Mouse (Mus musculus) hindbrain, embryonic 16.5 days (tissue): ENCODE measurements at regions not wholly inside any gene's neighbourhood (a gene's known extent, or its start where the extent isn't known, plus 50 kb on each side); places are given as distances from the start of the nearest gene placed in this dataset.

Source experiments
- ATAC-seq: fragments of 200-750 bp; cut with Nextera tagmentation; 2 replicates; pipeline ENCODE4 v1.8.0; 2017; ENCODE audit warnings: moderate TSS enrichment, moderate library complexity
- H3K27ac ChIP-seq: fragments of 300-500 bp; sonication (generic); 2 replicates; pipeline ENCODE4 v1.5.1; 2014; ENCODE audit warnings: low read depth, mild to moderate bottlenecking, control low read depth, low read length, moderate library complexity
- H3K27me3 ChIP-seq: fragments of 300-500 bp; sonication (generic); replicated peaks from 2 replicates; pipeline ENCODE4 v1.6.1; 2014; ENCODE audit warnings: low read length; ENCODE audit not compliant: control insufficient read depth, insufficient read depth
- H3K36me3 ChIP-seq: fragments of 300-500 bp; sonication (generic); 2 replicates; pipeline ENCODE4 v1.6.1; 2014; ENCODE audit warnings: mild to moderate bottlenecking, low read length, moderate library complexity, mixed read lengths; ENCODE audit not compliant: control insufficient read depth, insufficient read depth
- H3K4me1 ChIP-seq: fragments of 300-500 bp; sonication (generic); 2 replicates; pipeline ENCODE4 v1.6.1; 2014; ENCODE audit warnings: low read depth, low read length; ENCODE audit not compliant: control insufficient read depth, insufficient read depth
- H3K4me2 ChIP-seq: fragments of 300-500 bp; sonication (generic); 2 replicates; pipeline ENCODE4 v1.6.1; 2014; ENCODE audit warnings: mild to moderate bottlenecking, low read length, control low read depth, moderate library complexity
- H3K4me3 ChIP-seq: fragments of 300-500 bp; sonication (generic); 2 replicates; pipeline ENCODE4 v1.5.1; 2014; ENCODE audit warnings: mild to moderate bottlenecking, low read length, control low read depth, moderate library complexity
- H3K9ac ChIP-seq: fragments of 300-500 bp; sonication (generic); 2 replicates; pipeline ENCODE4 v1.6.1; 2014; ENCODE audit warnings: low read depth, mild to moderate bottlenecking, control low read depth, low read length, moderate library complexity
- H3K9me3 ChIP-seq: fragments of 300-500 bp; sonication (generic); 2 replicates; pipeline ENCODE4 v1.6.1; 2014; ENCODE audit warnings: mild to moderate bottlenecking, low read length, moderate library complexity; ENCODE audit not compliant: control insufficient read depth
- WGBS: fragments of 180-500 bp; shearing (Covaris S2); extraction: QIAGEN DNeasy Blood & Tissue Kit; methylation state at CpG from one replicate; pipeline ENCODE4 v1.1.7; 2014; 5-methylcytosine and 5-hydroxymethylcytosine counted together

- WGBS: 81% methylated on average over 4 of the region's 4 CpGs
These were observed 61.6 kb downstream of the Skor1 start for GRCm38 (mm10) chr9:63087195-63087594.

DNA sequence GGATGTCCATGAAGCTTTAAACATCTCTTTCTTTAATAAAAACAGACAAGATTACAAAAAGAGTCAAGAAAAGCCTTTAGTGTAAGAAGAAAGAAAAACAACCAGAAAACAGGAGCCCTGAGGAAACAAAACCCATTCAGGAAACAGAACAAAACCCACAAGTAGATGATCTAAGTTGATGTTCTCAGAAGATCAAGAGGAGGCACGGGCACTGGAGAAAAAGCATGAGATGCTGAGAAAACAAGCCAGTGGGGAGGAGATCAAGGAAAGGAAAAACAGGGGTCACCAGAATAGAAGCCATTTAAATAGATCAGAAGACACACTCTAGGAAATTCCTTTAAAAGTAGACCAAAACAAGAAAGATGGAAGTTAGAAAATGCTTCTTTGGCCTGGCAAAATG is 62.1 kb downstream of the Skor1 start:
- H3K4me2 ChIP-seq: no peak overlapping the region
- H3K9ac ChIP-seq: no peak overlapping the region
- no peaks in the 10 kb centered on the region for H3K9me3 ChIP-seq
- H3K4me3 ChIP-seq: no peak overlapping the region
- no peak for ATAC-seq
- 67% methylated on average over 1 of the region's 1 CpGs for WGBS
- H3K4me1 ChIP-seq: peaks cover 7% of the 10 kb centered on the region
- H3K27me3 ChIP-seq: no peaks in the 10 kb centered on the region
- H3K36me3 ChIP-seq: no peaks in the 10 kb centered on the region
- H3K27ac ChIP-seq: no peak overlapping the region

More at GRCm38 (mm10) chr9:63087195-63087594, 61.6 kb downstream of the Skor1 start:
- no peak for ATAC-seq
- Histone ChIP-seq H3K9ac (no peak overlapping the region), H3K4me1 (peaks cover 12% of the 10 kb centered on the region), H3K27me3 (no peaks in the 10 kb centered on the region), H3K4me3 (no peak overlapping the region), H3K9me3 (no peaks in the 10 kb centered on the region), H3K4me2 (no peak overlapping the region), H3K27ac (no peak overlapping the region), H3K36me3 (no peaks in the 10 kb centered on the region)

- Histone ChIP-seq H3K4me1 (no peaks in the 10 kb centered on the region), H3K9ac (no peak overlapping the region), H3K9me3 (no peaks in the 10 kb centered on the region), H3K36me3 (no peaks in the 10 kb centered on the region), H3K4me3 (no peak overlapping the region), H3K27me3 (no peaks in the 10 kb centered on the region), H3K27ac (no peak overlapping the region), H3K4me2 (no peak overlapping the region)
- ATAC-seq: no peak
- 86% methylated on average over 7 of the region's 7 CpGs for WGBS
These were observed 65.9 kb downstream of the Skor1 start for GRCm38 (mm10) chr9:63082830-63083229.

- no peak overlapping the region for H3K9ac ChIP-seq
- H3K9me3 ChIP-seq: no peaks in the 10 kb centered on the region
- no peak overlapping the region for H3K4me2 ChIP-seq
- H3K4me3 ChIP-seq: no peak overlapping the region
- 86% methylated on average over 3 of the region's 3 CpGs for WGBS
- no peaks in the 10 kb centered on the region for H3K4me1 ChIP-seq
- H3K27ac ChIP-seq: no peak overlapping the region
- H3K27me3 ChIP-seq: no peaks in the 10 kb centered on the region
- ATAC-seq: no peak
- no peaks in the 10 kb centered on the region for H3K36me3 ChIP-seq
These were observed 66.5 kb downstream of the Skor1 start for GRCm38 (mm10) chr9:63082311-63082710.

DNA sequence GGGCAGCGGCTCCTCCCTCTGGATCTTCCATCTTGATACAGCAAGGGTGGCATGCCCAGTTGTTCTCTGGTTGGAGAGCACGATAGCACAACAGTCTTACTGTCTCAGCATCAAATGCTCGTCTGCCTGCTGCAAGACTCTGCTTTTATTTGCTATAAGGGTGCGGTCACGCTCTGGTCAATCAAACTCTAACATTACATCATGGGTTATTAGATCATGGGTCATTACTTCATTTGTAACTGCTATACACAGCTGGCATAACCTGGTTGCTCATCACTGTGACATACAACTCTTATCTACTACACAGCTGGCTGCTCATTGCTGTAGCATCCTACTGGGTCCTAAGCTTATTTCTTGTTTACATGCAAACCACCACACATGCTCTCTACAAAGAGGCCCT is 68.4 kb downstream of the Skor1 start:
- Histone ChIP-seq H3K27me3 (no peaks in the 10 kb centered on the region), H3K4me2 (no peak overlapping the region), H3K9ac (no peak overlapping the region), H3K4me3 (no peak overlapping the region), H3K9me3 (no peaks in the 10 kb centered on the region), H3K27ac (no peak overlapping the region), H3K36me3 (no peaks in the 10 kb centered on the region), H3K4me1 (no peaks in the 10 kb centered on the region; the same call in 1 of the 2 replicates)
- WGBS: 80% methylated on average over 5 of the region's 5 CpGs
- no peak for ATAC-seq

DNA sequence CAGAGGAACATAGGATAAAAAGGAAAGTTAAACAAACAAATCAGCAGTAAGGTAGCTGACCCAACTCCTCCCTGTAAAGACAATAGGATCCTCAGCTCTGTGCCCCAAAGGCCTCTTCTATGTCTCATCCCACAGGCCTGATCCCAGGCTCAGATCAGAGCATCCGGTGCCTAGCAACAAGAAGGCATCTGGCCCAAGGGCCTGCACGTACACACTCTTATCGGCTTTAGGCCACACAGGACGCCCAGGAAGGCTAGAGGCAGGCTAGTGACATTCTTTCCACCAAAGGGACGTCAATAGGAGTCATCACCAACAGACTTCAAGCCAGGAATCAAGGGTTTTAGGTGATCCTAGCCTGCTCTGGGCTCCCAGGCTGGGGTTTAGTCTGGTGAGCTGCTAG is 73.5 kb downstream of the Skor1 start:
- H3K4me1 ChIP-seq: no peaks in the 10 kb centered on the region; the same call in 1 of the 2 replicates
- no peak overlapping the region for H3K4me3 ChIP-seq
- no peak overlapping the region for H3K27ac ChIP-seq
- ATAC-seq: no peak
- WGBS: 27% methylated on average over 5 of the region's 5 CpGs
- H3K9ac ChIP-seq: no peak overlapping the region
- H3K9me3 ChIP-seq: no peaks in the 10 kb centered on the region
- no peaks in the 10 kb centered on the region for H3K27me3 ChIP-seq
- H3K4me2 ChIP-seq: no peak overlapping the region
- H3K36me3 ChIP-seq: no peaks in the 10 kb centered on the region

DNA sequence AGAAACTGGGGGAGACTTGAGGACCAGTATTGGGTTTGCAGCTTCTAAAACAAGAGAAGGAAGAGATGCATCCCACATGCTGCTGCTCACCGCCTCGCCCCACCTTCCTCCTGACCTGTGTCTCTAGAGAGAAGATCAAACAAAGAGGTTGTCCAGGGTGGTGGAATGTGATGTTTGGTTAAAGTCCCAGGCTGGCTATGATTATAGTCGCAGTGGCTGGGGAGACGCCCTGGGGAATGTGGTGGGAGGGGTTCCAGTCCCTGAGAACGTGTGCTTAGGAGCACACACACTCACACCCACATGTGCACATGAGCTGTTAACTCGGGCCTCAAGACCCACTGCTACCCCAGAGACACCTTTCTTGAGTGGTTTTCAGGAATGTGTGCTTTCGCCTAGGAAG is 74.0 kb downstream of the Skor1 start:
- Histone ChIP-seq H3K4me3 (no peak overlapping the region), H3K9ac (no peak overlapping the region), H3K36me3 (no peaks in the 10 kb centered on the region), H3K27ac (no peak overlapping the region), H3K27me3 (no peaks in the 10 kb centered on the region), H3K4me2 (no peak overlapping the region), H3K4me1 (no peaks in the 10 kb centered on the region; the same call in 1 of the 2 replicates), H3K9me3 (no peaks in the 10 kb centered on the region)
- no peak for ATAC-seq
- WGBS: 50% methylated on average over 7 of the region's 7 CpGs

GRCm38 (mm10) chr9:63074023-63074750 is 74.6 kb downstream of the Skor1 start:
- Histone ChIP-seq H3K4me2 (no peak overlapping the region), H3K9ac (no peak overlapping the region), H3K4me3 (no peak overlapping the region), H3K4me1 (no peaks in the 10 kb centered on the region; the same call in 1 of the 2 replicates), H3K36me3 (no peaks in the 10 kb centered on the region), H3K27me3 (no peaks in the 10 kb centered on the region), H3K27ac (no peak overlapping the region), H3K9me3 (no peaks in the 10 kb centered on the region)
- WGBS: 40% methylated on average over 10 of the region's 10 CpGs
- ATAC-seq: no peak

DNA sequence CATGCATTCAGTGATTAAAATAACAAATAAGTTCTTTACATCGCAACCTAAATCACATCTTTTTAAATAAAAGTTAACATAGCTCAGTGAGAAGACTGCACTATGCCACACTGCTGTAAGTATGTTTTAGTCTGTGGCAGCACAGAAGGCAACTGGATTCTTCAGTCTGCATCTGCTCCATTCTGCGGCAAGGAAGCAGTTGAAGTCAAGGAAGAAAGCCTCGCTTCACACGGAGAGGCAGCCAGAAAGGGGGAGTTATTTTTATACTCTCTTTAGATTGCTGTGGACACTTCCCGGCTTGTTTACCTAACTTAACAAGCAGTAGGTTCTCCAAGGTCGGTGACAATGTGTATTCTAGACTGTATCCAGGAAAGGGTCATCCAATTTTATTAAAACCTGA is 77.7 kb downstream of the Skor1 start:
- Histone ChIP-seq H3K4me2 (no peak overlapping the region), H3K27me3 (no peaks in the 10 kb centered on the region), H3K4me1 (no peaks in the 10 kb centered on the region; the same call in 1 of the 2 replicates), H3K9me3 (no peaks in the 10 kb centered on the region), H3K4me3 (no peak overlapping the region), H3K36me3 (no peaks in the 10 kb centered on the region), H3K9ac (no peak overlapping the region), H3K27ac (no peak overlapping the region)
- ATAC-seq: no peak
- WGBS: 65% methylated on average over 6 of the region's 6 CpGs
